10 mouse cellular contexts compared by ENCODE assay signal in genomic region chr6:129234456-129235360, GRCm38 (mm10). TPM values are rescaled to one million over a fixed set of nuclear protein-coding genes. Genes with fewer than 3 reads are reported as not detected.
A peak's percentile ranks its signal among the peaks of the same experiment; 100 is the strongest.
DNase-seq lines count a peak whose midpoint lies in the region; ATAC-seq and TF ChIP-seq lines count a peak whose summit lies in the region.
"Had no signal": no experiment of that assay in that cellular context is flagged by ENCODE, and none has a peak within 500 bp of the region (broad histone marks: within the 10 kb centered on the region; RNA-seq: fewer than 3 reads in every experiment).

No protein-coding gene starts in this region.

- 37% methylated on average over 8 of the region's 8 CpGs for WGBS in lung, adult 2 months
- 13% methylated on average over 4 of the region's 8 CpGs for WGBS in macrophage (ENCODE audit: missing documents)
- WGBS in hindbrain, embryonic 14.5 days, result 79% methylated on average over 8 of the region's 8 CpGs
- WGBS in hindbrain, embryonic 13.5 days, result 83% methylated on average over 8 of the region's 8 CpGs

- no peaks in the 10 kb centered on the region for H3K27me3 ChIP-seq in hindbrain, embryonic 14.5 days (ENCODE audit: control insufficient read depth, insufficient read depth, low read length)
- no peaks in the 10 kb centered on the region for H3K27me3 ChIP-seq in hindbrain, embryonic 13.5 days

- H3K27ac ChIP-seq in embryonic fibroblast, embryonic 13.5 days (ENCODE audit: insufficient read depth, low read length), result peak overlapping the region; percentile 100
- peak overlapping the region; percentile 100 for H3K27ac ChIP-seq in macrophage
- H3K27ac ChIP-seq in hindbrain, embryonic 14.5 days, result no peak overlapping the region
- no peak overlapping the region for H3K27ac ChIP-seq in hindbrain, embryonic 13.5 days

- H3K4me3 ChIP-seq in lung, adult 2 months (replicated peaks; ENCODE audit: extremely low read depth, low read depth, low read length), result no peak overlapping the region
- no peak overlapping the region for H3K4me3 ChIP-seq in embryonic fibroblast, embryonic 13.5 days (ENCODE audit: insufficient read depth, low read length)
- H3K4me3 ChIP-seq in macrophage (ENCODE audit: inconsistent target), result no peak overlapping the region
- no peak overlapping the region for H3K4me3 ChIP-seq in hindbrain, embryonic 14.5 days (replicated peaks; ENCODE audit: low read length)
- H3K4me3 ChIP-seq in hindbrain, embryonic 13.5 days, result no peak overlapping the region

- no peak for TF ChIP-seq CTCF in lung, adult 2 months (IDR thresholded peaks at IDR 0.05; ENCODE audit: insufficient read depth, low read length)
- no peak for TF ChIP-seq CTCF in embryonic fibroblast, embryonic 13.5 days (IDR thresholded peaks at IDR 0.05; ENCODE audit: borderline replicate concordance, insufficient read depth, low read length)

- H3K9ac ChIP-seq in hindbrain, embryonic 14.5 days, result no peak overlapping the region
- no peak overlapping the region for H3K9ac ChIP-seq in hindbrain, embryonic 13.5 days

- H3K4me1 ChIP-seq in lung, adult 2 months (ENCODE audit: control insufficient read depth, insufficient read depth, low read length), result peaks cover 50% of the 10 kb centered on the region
- peaks cover 21% of the 10 kb centered on the region for H3K4me1 ChIP-seq in embryonic fibroblast, embryonic 13.5 days (ENCODE audit: control insufficient read depth, insufficient read depth, low read length)
- H3K4me1 ChIP-seq in hindbrain, embryonic 14.5 days (replicated peaks; ENCODE audit: control insufficient read depth, insufficient read depth, low read length), result no peaks in the 10 kb centered on the region; the same call in 1 of the 2 replicates
- 0 out of 2 replicates have a peak, but pooled peaks cover 2% of the 10 kb centered on the region for H3K4me1 ChIP-seq in hindbrain, embryonic 13.5 days (replicated peaks)

- H3K4me2 ChIP-seq in hindbrain, embryonic 14.5 days (replicated peaks), result no peak overlapping the region
- H3K4me2 ChIP-seq in hindbrain, embryonic 13.5 days, result no peak overlapping the region

- H3K9me3 ChIP-seq in hindbrain, embryonic 14.5 days (ENCODE audit: control insufficient read depth, low read length), result no peaks in the 10 kb centered on the region
- no peaks in the 10 kb centered on the region for H3K9me3 ChIP-seq in hindbrain, embryonic 13.5 days

- ATAC-seq in hindbrain, embryonic 14.5 days (ENCODE audit: low FRiP score), result no peak
- ATAC-seq in hindbrain, embryonic 13.5 days (ENCODE audit: low FRiP score), result no peak

- H3K36me3 ChIP-seq in macrophage (ENCODE audit: inconsistent target), result no peaks in the 10 kb centered on the region
- no peaks in the 10 kb centered on the region for H3K36me3 ChIP-seq in hindbrain, embryonic 14.5 days (replicated peaks; ENCODE audit: control insufficient read depth, insufficient read depth)
- H3K36me3 ChIP-seq in hindbrain, embryonic 13.5 days, result no peaks in the 10 kb centered on the region

- peaks cover 30% of the 10 kb centered on the region; the same call in 1 of the 2 replicates for H3K79me2 ChIP-seq in macrophage (ENCODE audit: inconsistent target)

- DNase-seq in lung, adult 2 months, result no peak
- no peak for DNase-seq in lung, postnatal 14 days
- peak; percentile 74 for DNase-seq in thymus, postnatal 14 days
- no peak for DNase-seq in hindbrain, embryonic 14.5 days (ENCODE audit: low spot score)
- no peak for DNase-seq in urinary bladder, postnatal 36 days (ENCODE audit: low spot score in 2 of 2)
- DNase-seq: adrenal gland, adult 8-10 months had no signal

- TF ChIP-seq POLR2A in lung, adult 2 months (IDR thresholded peaks at IDR 0.05; ENCODE audit: borderline replicate concordance, extremely low read depth, low read depth, low read length), result 0 out of 2 replicates have a peak, but pooled peaks have one; percentile 13
- no peak for TF ChIP-seq POLR2A in embryonic fibroblast, embryonic 13.5 days (IDR thresholded peaks at IDR 0.05; ENCODE audit: low read depth, low read length)

RNA-seq across cellular contexts. Expression of gene Cd69, which starts 40.5 kb away (rescaled TPM):
- 0.54 and 1.3 TPM in 2 replicates for polyA plus RNA-seq in lung, adult 2 months (2012; rRNA removed)
- polyA plus RNA-seq in embryonic fibroblast, embryonic 13.5 days (2011; ENCODE audit: insufficient read length, low read depth, missing spikeins), result not detected in 2 replicates
- total RNA-seq in macrophage (2018; cell fraction: chromatin; rRNA removed), result 100 to 1,000 TPM in 2 of 26 experiments, 10 to 100 TPM in 21, 1 to 10 TPM in 3; 1.2 to 161 (median 29.2) TPM
- total RNA-seq in macrophage (2018; cell fraction: cytosol; rRNA removed), result 100 to 1,000 TPM in 7 of 26 experiments, 10 to 100 TPM in 15, 1 to 10 TPM in 4; 2.5 to 178 (median 41.6) TPM
- 100 to 1,000 TPM in 11 of 26 experiments, 10 to 100 TPM in 13, 1 to 10 TPM in 2; 3.7 to 210 (median 74.5) TPM for total RNA-seq in macrophage (2018; cell fraction: nucleus; rRNA removed)
- polyA plus RNA-seq in macrophage (2018), result 2.4 to 12.8 TPM (median 4.1 TPM) in 3 replicates
- not detected in 2 replicates for polyA plus RNA-seq in hindbrain, embryonic 14.5 days (2014; fragmentation: Nextera tagmentation; extraction: Ambion mirVana)
- polyA plus RNA-seq in hindbrain, embryonic 13.5 days (2015; fragmentation: Nextera tagmentation; extraction: Ambion mirVana), result not detected in 2 replicates
- total RNA-seq: left cerebral cortex, adult 18-20 months had no signal

RNA-seq across cellular contexts. Expression of gene Clec2d, which starts 54.3 kb away (rescaled TPM):
- polyA plus RNA-seq in lung, adult 2 months (2012; rRNA removed), result 103 and 250 TPM in 2 replicates
- polyA plus RNA-seq in embryonic fibroblast, embryonic 13.5 days (2011; ENCODE audit: insufficient read length, low read depth, missing spikeins), result 45.1 and 55.3 TPM in 2 replicates
- 1,000 to 10,000 TPM in 14 of 26 experiments, 100 to 1,000 TPM in 12; 684 to 1,927 (median 1,016) TPM for total RNA-seq in macrophage (2018; cell fraction: chromatin; rRNA removed)
- 100 to 1,000 TPM; 130 to 310 (median 205) TPM for total RNA-seq in macrophage (2018; cell fraction: cytosol; rRNA removed)
- 1,000 to 10,000 TPM in 24 of 26 experiments, 100 to 1,000 TPM in 2; 867 to 2,363 (median 1,262) TPM for total RNA-seq in macrophage (2018; cell fraction: nucleus; rRNA removed)
- 120 to 201 TPM (median 122 TPM) in 3 replicates for polyA plus RNA-seq in macrophage (2018)
- 0.17 and 0.37 TPM in 2 replicates for polyA plus RNA-seq in hindbrain, embryonic 14.5 days (2014; fragmentation: Nextera tagmentation; extraction: Ambion mirVana)
- polyA plus RNA-seq in hindbrain, embryonic 13.5 days (2015; fragmentation: Nextera tagmentation; extraction: Ambion mirVana), result not detected in 2 replicates

Comparison
In these comparisons a context has a peak if more than half of its experiments do, and no peak if none do; other contexts are left out.
1. H3K27ac ChIP-seq: peak in embryonic fibroblast, embryonic 13.5 days (single experiment) and macrophage (single experiment); none in hindbrain, embryonic 14.5 days (single experiment) and hindbrain, embryonic 13.5 days (single experiment).
2. RNA of gene Clec2d, which starts 54.3 kb away (polyA plus RNA-seq): 103 to 250 TPM in lung, adult 2 months, 120 to 201 TPM in macrophage and 45.1 to 55.3 TPM in embryonic fibroblast, embryonic 13.5 days; 0.17 to 0.37 TPM in hindbrain, embryonic 14.5 days and not detected in hindbrain, embryonic 13.5 days; every median in the first group is over 10 times any median in the second.